Mouse (Mus musculus): ENCODE measurements around the gene Clint1. TPM values are rescaled to one million over a fixed set of nuclear protein-coding genes. Genes with fewer than 3 reads are reported as not detected.

Gene Clint1
- total and polyA plus RNA-seq, 2 experiments from 2014 or later: 30.1 to 32.3 TPM

DNA sequence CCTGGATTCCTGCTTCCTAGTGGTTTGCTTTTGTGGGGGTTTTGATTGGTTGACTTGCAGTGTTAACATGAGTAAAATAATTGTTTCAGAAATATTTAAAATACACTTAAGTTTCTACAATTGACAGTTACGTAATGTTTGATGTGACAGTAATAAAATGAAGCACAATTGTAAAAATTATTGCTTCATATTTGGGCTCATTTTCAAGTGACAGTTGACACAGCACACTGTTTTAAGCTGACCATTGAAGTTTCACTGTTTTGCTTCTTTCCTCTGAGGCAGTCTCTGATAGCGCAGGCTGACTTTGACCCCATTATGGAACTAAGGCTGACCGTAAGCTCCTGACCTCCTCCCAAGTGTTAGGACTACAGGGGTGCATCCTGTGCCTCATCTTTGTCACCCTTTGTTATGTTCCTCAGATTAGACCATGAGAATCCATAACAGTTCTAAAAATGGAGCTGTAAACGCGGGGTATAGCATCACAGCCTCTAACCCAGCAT is 41.1 kb downstream of the Clint1 start:
- no peaks in the 10 kb centered on the region for H3K9me3 ChIP-seq (replicated peaks; ENCODE audit: control insufficient read depth, low read length)
- H3K4me1 ChIP-seq (ENCODE audit: control insufficient read depth, insufficient read depth): 0 out of 2 replicates have a peak, but pooled peaks cover 3% of the 10 kb centered on the region
- H3K27me3 ChIP-seq (ENCODE audit: control insufficient read depth, insufficient read depth, low read length): no peaks in the 10 kb centered on the region
- no peak overlapping the region for H3K9ac ChIP-seq (replicated peaks; ENCODE audit: low read depth, low read length)
- DNase-seq (ENCODE audit: low spot score) (no peak), ATAC-seq (ENCODE audit: insufficient read depth, low read depth) (no peak)
- no peak overlapping the region for H3K4me3 ChIP-seq (ENCODE audit: low read depth, low read length)
- 63% methylated on average over 5 of the region's 5 CpGs for WGBS
- TF ChIP-seq CTCF (IDR thresholded peaks at IDR 0.05; ENCODE audit: low read depth) (no peak), EP300 (IDR thresholded peaks at IDR 0.05; ENCODE audit: low read depth) (no peak)
- H3K4me2 ChIP-seq (ENCODE audit: low read depth, low read length): no peak overlapping the region
- peaks cover 73% of the 10 kb centered on the region for H3K36me3 ChIP-seq (replicated peaks; ENCODE audit: control insufficient read depth, insufficient read depth, low read length)
- H3K27ac ChIP-seq (ENCODE audit: low read depth): no peak overlapping the region

DNA sequence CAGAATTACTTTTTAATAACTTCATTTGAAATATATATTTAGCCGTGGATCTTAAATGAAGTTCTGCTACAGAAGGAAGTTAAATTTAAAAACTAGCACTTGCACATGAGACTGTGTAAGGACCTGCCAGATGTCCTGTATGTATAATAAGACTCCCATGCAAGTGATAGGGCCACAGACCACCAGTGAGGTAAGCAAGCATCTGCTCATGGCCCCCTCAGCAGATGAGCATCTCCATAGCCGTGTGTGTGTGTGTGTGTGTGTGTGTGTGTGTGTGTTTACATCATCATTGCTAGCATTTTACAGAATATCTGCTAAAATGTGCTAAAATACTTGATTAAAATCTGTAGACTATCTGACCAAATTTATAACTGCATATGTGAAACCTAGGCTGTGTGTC is 45.5 kb downstream of the Clint1 start:
- 83% methylated on average over 2 of the region's 2 CpGs for WGBS
- Histone ChIP-seq H3K4me3 (ENCODE audit: low read depth, low read length) (no peak overlapping the region), H3K4me1 (ENCODE audit: control insufficient read depth, insufficient read depth) (peaks cover 9% of the 10 kb centered on the region; the same call in 1 of the 2 replicates), H3K27ac (ENCODE audit: low read depth) (no peak overlapping the region), H3K36me3 (replicated peaks; ENCODE audit: control insufficient read depth, insufficient read depth, low read length) (peaks cover 39% of the 10 kb centered on the region), H3K9me3 (replicated peaks; ENCODE audit: control insufficient read depth, low read length) (no peaks in the 10 kb centered on the region), H3K9ac (replicated peaks; ENCODE audit: low read depth, low read length) (no peak overlapping the region), H3K27me3 (ENCODE audit: control insufficient read depth, insufficient read depth, low read length) (no peaks in the 10 kb centered on the region), H3K4me2 (ENCODE audit: low read depth, low read length) (no peak overlapping the region)
- TF ChIP-seq EP300 (IDR thresholded peaks at IDR 0.05; ENCODE audit: low read depth) (no peak), CTCF (IDR thresholded peaks at IDR 0.05; ENCODE audit: low read depth) (no peak)
- no peak for ATAC-seq (ENCODE audit: insufficient read depth, low read depth)
- DNase-seq (ENCODE audit: low spot score): no peak

DNA sequence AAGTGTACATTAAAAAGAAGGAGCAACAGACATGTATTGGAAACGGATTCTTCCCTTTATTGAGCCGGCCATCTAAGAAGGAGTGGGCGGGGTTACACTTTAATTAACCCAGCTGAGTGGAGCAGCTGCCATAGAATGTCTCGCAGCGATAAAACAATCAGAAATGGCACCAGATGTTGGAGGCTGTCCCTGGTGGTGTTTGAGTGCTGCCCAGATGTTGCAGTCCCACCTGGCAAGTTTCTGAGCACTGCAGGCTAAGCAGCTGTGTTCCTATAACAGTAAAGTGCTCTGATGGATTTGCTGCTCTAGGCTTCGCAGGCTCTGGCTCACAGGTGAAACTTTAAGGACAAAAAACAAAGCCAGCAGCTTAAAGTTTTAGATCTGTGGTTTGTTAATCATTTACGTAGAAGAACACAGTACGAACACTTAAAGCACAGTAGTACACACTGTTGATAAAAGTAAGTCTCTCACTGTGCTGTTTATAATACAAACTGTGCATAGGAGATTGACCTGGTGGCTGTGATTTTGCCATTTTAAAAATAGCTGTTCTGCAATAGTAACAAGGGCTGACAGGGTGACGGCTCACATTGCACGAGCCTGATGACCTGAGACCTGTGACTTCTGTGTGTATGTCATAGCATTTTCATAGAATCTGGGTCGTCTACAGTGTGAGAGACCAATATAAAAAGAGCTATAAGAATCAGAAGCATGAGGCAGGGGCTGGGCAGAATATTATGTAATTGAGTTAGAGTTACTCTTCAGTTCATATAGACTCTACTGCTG is 48.6 kb downstream of the Clint1 start:
- Histone ChIP-seq H3K9me3 (replicated peaks; ENCODE audit: control insufficient read depth, low read length) (no peaks in the 10 kb centered on the region), H3K27me3 (ENCODE audit: control insufficient read depth, insufficient read depth, low read length) (no peaks in the 10 kb centered on the region), H3K4me2 (ENCODE audit: low read depth, low read length) (no peak overlapping the region), H3K9ac (replicated peaks; ENCODE audit: low read depth, low read length) (no peak overlapping the region), H3K4me1 (ENCODE audit: control insufficient read depth, insufficient read depth) (peaks cover 9% of the 10 kb centered on the region; the same call in 1 of the 2 replicates), H3K4me3 (ENCODE audit: low read depth, low read length) (no peak overlapping the region), H3K36me3 (replicated peaks; ENCODE audit: control insufficient read depth, insufficient read depth, low read length) (peaks cover 33% of the 10 kb centered on the region), H3K27ac (ENCODE audit: low read depth) (peak overlapping the region; percentile 75)
- peak; percentile 81 for ATAC-seq (ENCODE audit: insufficient read depth, low read depth)
- DNase-seq (ENCODE audit: low spot score): peak; percentile 39
- WGBS: 55% methylated on average over 11 of the region's 11 CpGs
- TF ChIP-seq EP300 (IDR thresholded peaks at IDR 0.05; ENCODE audit: low read depth): no peak

DNA sequence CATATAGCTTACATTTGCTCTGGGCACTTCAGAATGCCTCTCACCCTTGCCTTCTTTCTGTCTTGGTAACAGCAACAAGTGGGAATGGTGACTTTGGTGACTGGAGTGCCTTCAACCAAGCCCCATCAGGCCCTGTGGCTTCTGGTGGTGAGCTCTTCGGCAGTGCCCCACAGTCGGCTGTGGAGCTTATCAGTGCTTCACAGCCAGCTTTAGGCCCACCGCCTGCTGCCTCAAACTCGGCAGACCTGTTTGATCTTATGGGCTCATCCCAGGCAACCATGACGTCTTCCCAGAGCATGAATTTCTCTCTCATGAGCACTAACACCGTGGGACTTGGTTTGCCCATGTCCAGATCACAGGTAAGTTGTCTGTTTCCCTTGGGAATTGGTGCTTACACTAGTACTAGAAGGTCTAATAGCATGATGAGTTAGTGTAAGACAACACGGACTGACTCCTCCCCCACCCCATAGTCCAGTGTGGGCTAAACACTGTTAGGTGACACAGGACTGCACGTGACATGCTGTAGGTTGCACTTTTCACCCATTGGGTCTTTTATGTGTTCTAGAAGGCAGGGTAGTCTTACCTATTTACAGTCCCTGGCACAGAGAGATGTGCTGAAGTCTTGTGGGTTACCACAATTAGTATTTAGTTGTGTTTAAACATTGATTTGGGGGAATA is 54.4 kb downstream of the Clint1 start:
- H3K27me3 ChIP-seq (ENCODE audit: control insufficient read depth, insufficient read depth, low read length): no peaks in the 10 kb centered on the region
- no peak overlapping the region for H3K27ac ChIP-seq (ENCODE audit: low read depth)
- H3K9me3 ChIP-seq (replicated peaks; ENCODE audit: control insufficient read depth, low read length): no peaks in the 10 kb centered on the region
- H3K4me3 ChIP-seq (ENCODE audit: low read depth, low read length): no peak overlapping the region
- 76% methylated on average over 8 of the region's 8 CpGs for WGBS
- DNase-seq (ENCODE audit: low spot score) (no peak), ATAC-seq (ENCODE audit: insufficient read depth, low read depth) (no peak)
- H3K9ac ChIP-seq (replicated peaks; ENCODE audit: low read depth, low read length): no peak overlapping the region
- TF ChIP-seq EP300 (IDR thresholded peaks at IDR 0.05; ENCODE audit: low read depth) (no peak), CTCF (IDR thresholded peaks at IDR 0.05; ENCODE audit: low read depth) (no peak)
- peaks cover 75% of the 10 kb centered on the region for H3K36me3 ChIP-seq (replicated peaks; ENCODE audit: control insufficient read depth, insufficient read depth, low read length)
- no peaks in the 10 kb centered on the region for H3K4me1 ChIP-seq (ENCODE audit: control insufficient read depth, insufficient read depth)
- H3K4me2 ChIP-seq (ENCODE audit: low read depth, low read length): no peak overlapping the region

DNA sequence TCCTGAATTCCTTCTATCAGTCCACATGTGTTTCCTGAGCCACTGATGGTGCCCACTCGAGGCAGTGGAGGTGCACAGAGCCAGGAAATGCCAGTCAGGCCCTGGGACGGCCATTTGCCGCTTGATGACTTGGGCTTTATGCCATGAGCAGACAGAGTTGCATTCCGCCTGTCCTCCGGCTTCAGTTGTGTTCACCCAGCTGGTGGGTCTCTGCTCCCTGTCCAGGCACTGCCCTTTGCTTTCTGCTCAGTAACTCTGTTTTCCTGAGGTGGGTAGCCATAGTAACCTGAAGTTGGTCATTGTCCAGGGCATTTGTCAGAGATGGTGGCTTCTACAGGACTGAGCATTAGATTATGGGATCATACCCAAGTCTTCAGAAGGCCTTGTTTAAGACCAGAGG is 55.5 kb downstream of the Clint1 start:
- WGBS: 64% methylated on average over 5 of the region's 5 CpGs
- DNase-seq (ENCODE audit: low spot score): no peak
- Histone ChIP-seq H3K9ac (replicated peaks; ENCODE audit: low read depth, low read length) (no peak overlapping the region), H3K9me3 (replicated peaks; ENCODE audit: control insufficient read depth, low read length) (no peaks in the 10 kb centered on the region), H3K4me2 (ENCODE audit: low read depth, low read length) (no peak overlapping the region), H3K4me1 (ENCODE audit: control insufficient read depth, insufficient read depth) (no peaks in the 10 kb centered on the region), H3K36me3 (replicated peaks; ENCODE audit: control insufficient read depth, insufficient read depth, low read length) (peaks cover 81% of the 10 kb centered on the region), H3K4me3 (ENCODE audit: low read depth, low read length) (no peak overlapping the region), H3K27me3 (ENCODE audit: control insufficient read depth, insufficient read depth, low read length) (no peaks in the 10 kb centered on the region), H3K27ac (ENCODE audit: low read depth) (no peak overlapping the region)
- TF ChIP-seq CTCF (IDR thresholded peaks at IDR 0.05; ENCODE audit: low read depth): no peak
- no peak for TF ChIP-seq EP300 (IDR thresholded peaks at IDR 0.05; ENCODE audit: low read depth)
- no peak for ATAC-seq (ENCODE audit: insufficient read depth, low read depth)

All from heart, postnatal 0 days (tissue).